In genomic region chr13:117425015-117425414, GRCm38 (mm10) we compare ENCODE assay signal across 28 mouse cellular contexts.
DNase-seq lines count a peak whose midpoint lies in the region; ATAC-seq and TF ChIP-seq lines count a peak whose summit lies in the region.
"Had no signal": no experiment of that assay in that cellular context is flagged by ENCODE, and none has a peak within 500 bp of the region (broad histone marks: within the 10 kb centered on the region; RNA-seq: fewer than 3 reads in every experiment).

No protein-coding gene starts in this region.

- ATAC-seq in forebrain, embryonic 13.5 days: peak; percentile 36; the same call in 1 of the 2 replicates
- no peak for ATAC-seq in forebrain, embryonic 14.5 days
- ATAC-seq in hindbrain, postnatal 0 days: 0 out of 2 replicates have a peak, but pooled peaks have one; percentile 2
- ATAC-seq in hindbrain, embryonic 16.5 days: no peak
- ATAC-seq in midbrain, embryonic 12.5 days (ENCODE audit: low FRiP score, low read depth): peak; percentile 55
- ATAC-seq: forebrain, embryonic 16.5 days; intestine, embryonic 15.5 days; midbrain, embryonic 15.5 days had no signal

- 94% methylated on average over 1 of the region's 1 CpGs for WGBS in forebrain, embryonic 13.5 days
- 82% methylated on average over 1 of the region's 1 CpGs for WGBS in forebrain, embryonic 14.5 days
- WGBS in hindbrain, postnatal 0 days: 100% methylated on average over 1 of the region's 1 CpGs
- 90% methylated on average over 1 of the region's 1 CpGs for WGBS in hindbrain, embryonic 16.5 days
- WGBS in midbrain, embryonic 12.5 days: 88% methylated on average over 1 of the region's 1 CpGs
- WGBS in midbrain, embryonic 10.5 days: 90% methylated on average over 1 of the region's 1 CpGs

- TF ChIP-seq CTCF in hindbrain, postnatal 0 days (IDR thresholded peaks at IDR 0.05; ENCODE audit: low read depth): no peak

- no peaks in the 10 kb centered on the region for H3K27me3 ChIP-seq in forebrain, embryonic 13.5 days
- H3K27me3 ChIP-seq in forebrain, embryonic 14.5 days (replicated peaks; ENCODE audit: control insufficient read depth, insufficient read depth, low read length): no peaks in the 10 kb centered on the region
- H3K27me3 ChIP-seq in hindbrain, postnatal 0 days (ENCODE audit: insufficient read depth, low read length): no peaks in the 10 kb centered on the region
- H3K27me3 ChIP-seq in hindbrain, embryonic 16.5 days (replicated peaks; ENCODE audit: control insufficient read depth, insufficient read depth, low read length): no peaks in the 10 kb centered on the region
- H3K27me3 ChIP-seq in midbrain, embryonic 12.5 days: no peaks in the 10 kb centered on the region
- no peaks in the 10 kb centered on the region for H3K27me3 ChIP-seq in midbrain, embryonic 10.5 days (ENCODE audit: low read depth, poor library complexity, severe bottlenecking)
- H3K27me3 ChIP-seq: embryonic facial prominence, embryonic 15.5 days; hindbrain, embryonic 15.5 days; intestine, embryonic 15.5 days; midbrain, embryonic 15.5 days; neural tube, embryonic 15.5 days had no signal

- no peak overlapping the region for H3K27ac ChIP-seq in forebrain, embryonic 13.5 days
- H3K27ac ChIP-seq in forebrain, embryonic 14.5 days (ENCODE audit: low read depth, low read length): no peak overlapping the region
- no peak overlapping the region for H3K27ac ChIP-seq in hindbrain, postnatal 0 days
- H3K27ac ChIP-seq in hindbrain, embryonic 16.5 days (ENCODE audit: low read depth, low read length): no peak overlapping the region
- H3K27ac ChIP-seq in midbrain, embryonic 12.5 days (replicated peaks): no peak overlapping the region
- H3K27ac ChIP-seq in midbrain, embryonic 10.5 days (replicated peaks): no peak overlapping the region
- H3K27ac ChIP-seq: embryonic facial prominence, embryonic 10.5 days; embryonic facial prominence, embryonic 15.5 days; gastrocnemius, adult 2 months; heart, adult 2 months; hindbrain, embryonic 15.5 days; intestine, embryonic 15.5 days; midbrain, embryonic 15.5 days; neural tube, embryonic 15.5 days had no signal

- H3K4me1 ChIP-seq in forebrain, embryonic 13.5 days: no peaks in the 10 kb centered on the region
- no peaks in the 10 kb centered on the region for H3K4me1 ChIP-seq in forebrain, embryonic 14.5 days (ENCODE audit: control insufficient read depth, insufficient read depth, low read length)
- no peaks in the 10 kb centered on the region for H3K4me1 ChIP-seq in hindbrain, postnatal 0 days (ENCODE audit: insufficient read depth, low read length)
- H3K4me1 ChIP-seq in hindbrain, embryonic 16.5 days (ENCODE audit: control insufficient read depth, insufficient read depth, low read depth, low read length): no peaks in the 10 kb centered on the region
- no peaks in the 10 kb centered on the region for H3K4me1 ChIP-seq in midbrain, embryonic 12.5 days
- H3K4me1 ChIP-seq in midbrain, embryonic 10.5 days: no peaks in the 10 kb centered on the region
- H3K4me1 ChIP-seq: embryonic facial prominence, embryonic 10.5 days; embryonic facial prominence, embryonic 15.5 days; hindbrain, embryonic 15.5 days; intestine, embryonic 15.5 days; midbrain, embryonic 15.5 days; neural tube, embryonic 15.5 days had no signal

- no peak overlapping the region for H3K4me2 ChIP-seq in forebrain, embryonic 13.5 days
- H3K4me2 ChIP-seq in forebrain, embryonic 14.5 days (ENCODE audit: low read length): no peak overlapping the region
- no peak overlapping the region for H3K4me2 ChIP-seq in hindbrain, postnatal 0 days (ENCODE audit: low read depth, low read length)
- no peak overlapping the region for H3K4me2 ChIP-seq in hindbrain, embryonic 16.5 days (ENCODE audit: low read length)
- H3K4me2 ChIP-seq in midbrain, embryonic 12.5 days (replicated peaks): no peak overlapping the region
- H3K4me2 ChIP-seq: embryonic facial prominence, embryonic 15.5 days; hindbrain, embryonic 15.5 days; intestine, embryonic 15.5 days; midbrain, embryonic 15.5 days; neural tube, embryonic 15.5 days had no signal

- H3K4me3 ChIP-seq in forebrain, embryonic 13.5 days: no peak overlapping the region
- H3K4me3 ChIP-seq in forebrain, embryonic 14.5 days (ENCODE audit: low read depth, low read length): no peak overlapping the region
- H3K4me3 ChIP-seq in hindbrain, postnatal 0 days (ENCODE audit: low read length): no peak overlapping the region
- H3K4me3 ChIP-seq in hindbrain, embryonic 16.5 days (ENCODE audit: low read length): no peak overlapping the region
- no peak overlapping the region for H3K4me3 ChIP-seq in midbrain, embryonic 12.5 days
- no peak overlapping the region for H3K4me3 ChIP-seq in midbrain, embryonic 10.5 days
- H3K4me3 ChIP-seq: embryonic facial prominence, embryonic 10.5 days; embryonic facial prominence, embryonic 15.5 days; gastrocnemius, adult 2 months; heart, adult 2 months; hindbrain, embryonic 15.5 days; intestine, embryonic 15.5 days; midbrain, embryonic 15.5 days; neural tube, embryonic 15.5 days had no signal

- no peaks in the 10 kb centered on the region for H3K9me3 ChIP-seq in forebrain, embryonic 13.5 days (replicated peaks)
- no peaks in the 10 kb centered on the region for H3K9me3 ChIP-seq in forebrain, embryonic 14.5 days (replicated peaks; ENCODE audit: control insufficient read depth, low read length)
- H3K9me3 ChIP-seq in hindbrain, postnatal 0 days (ENCODE audit: low read length): no peaks in the 10 kb centered on the region
- H3K9me3 ChIP-seq in hindbrain, embryonic 16.5 days (ENCODE audit: control insufficient read depth, low read length): no peaks in the 10 kb centered on the region
- H3K9me3 ChIP-seq in midbrain, embryonic 12.5 days: no peaks in the 10 kb centered on the region
- H3K9me3 ChIP-seq in midbrain, embryonic 10.5 days (replicated peaks): no peaks in the 10 kb centered on the region
- H3K9me3 ChIP-seq: embryonic facial prominence, embryonic 10.5 days; embryonic facial prominence, embryonic 15.5 days; hindbrain, embryonic 15.5 days; intestine, embryonic 15.5 days; midbrain, embryonic 15.5 days; neural tube, embryonic 15.5 days had no signal

- no peak for DNase-seq in forebrain, embryonic 14.5 days (ENCODE audit: low spot score)
- no peak for DNase-seq in hindbrain, postnatal 0 days (ENCODE audit: low spot score)
- no peak for DNase-seq in midbrain, embryonic 10.5 days (ENCODE audit: low spot score)
- DNase-seq in adrenal gland, postnatal 36 days: no peak
- DNase-seq: adrenal gland, adult 8-10 months; cerebellum, adult 8-10 months; cerebellum, postnatal 25 days; gastrocnemius, adult 2 months; gastrocnemius, postnatal 36 days; heart, adult 2 months; kidney, adult 8-10 months; kidney, postnatal 25 days; lung, postnatal 36 days; retina, postnatal 1 day; right cerebral cortex, postnatal 14 days; thymus, adult 18-20 months; thymus, postnatal 25 days had no signal

- H3K36me3 ChIP-seq in forebrain, embryonic 13.5 days (ENCODE audit: poor library complexity, severe bottlenecking): no peaks in the 10 kb centered on the region
- no peaks in the 10 kb centered on the region for H3K36me3 ChIP-seq in forebrain, embryonic 14.5 days (ENCODE audit: control insufficient read depth, insufficient read depth, low read length)
- no peaks in the 10 kb centered on the region for H3K36me3 ChIP-seq in hindbrain, postnatal 0 days (ENCODE audit: insufficient read depth, low read length)
- H3K36me3 ChIP-seq in hindbrain, embryonic 16.5 days (ENCODE audit: control insufficient read depth, insufficient read depth, low read length): no peaks in the 10 kb centered on the region
- no peaks in the 10 kb centered on the region for H3K36me3 ChIP-seq in midbrain, embryonic 12.5 days
- H3K36me3 ChIP-seq in midbrain, embryonic 10.5 days: no peaks in the 10 kb centered on the region
- H3K36me3 ChIP-seq: embryonic facial prominence, embryonic 10.5 days; embryonic facial prominence, embryonic 15.5 days; G1E; hindbrain, embryonic 15.5 days; intestine, embryonic 15.5 days; midbrain, embryonic 15.5 days; neural tube, embryonic 15.5 days had no signal

- no peak overlapping the region for H3K9ac ChIP-seq in forebrain, embryonic 13.5 days
- H3K9ac ChIP-seq in forebrain, embryonic 14.5 days (ENCODE audit: low read length): no peak overlapping the region
- H3K9ac ChIP-seq in hindbrain, postnatal 0 days (replicated peaks; ENCODE audit: low read length): no peak overlapping the region
- H3K9ac ChIP-seq in hindbrain, embryonic 16.5 days (ENCODE audit: low read depth, low read length): no peak overlapping the region
- no peak overlapping the region for H3K9ac ChIP-seq in midbrain, embryonic 12.5 days (replicated peaks)
- H3K9ac ChIP-seq: embryonic facial prominence, embryonic 15.5 days; hindbrain, embryonic 15.5 days; intestine, embryonic 15.5 days; midbrain, embryonic 15.5 days; neural tube, embryonic 15.5 days had no signal

Comparison
In these comparisons a context has a peak if more than half of its experiments do, and no peak if none do; other contexts are left out.
1. ATAC-seq: peak in forebrain, embryonic 13.5 days (single experiment), hindbrain, postnatal 0 days (single experiment) and midbrain, embryonic 12.5 days (single experiment); none in forebrain, embryonic 14.5 days (single experiment) and hindbrain, embryonic 16.5 days (single experiment).